Mouse (Mus musculus) heart, embryonic 16.5 days (tissue): ENCODE data around the gene Slc22a17. TPM values are rescaled to one million over a fixed set of nuclear protein-coding genes. Genes with fewer than 3 reads are reported as not detected.

Experiments
- ATAC-seq: fragments of 200-750 bp; cut with Nextera tagmentation; replicated peaks from 2 replicates; pipeline ENCODE4 v1.8.0; 2017; ENCODE audit warnings: moderate number of reproducible peaks; ENCODE audit not compliant: insufficient read depth, low FRiP score; ENCODE audit errors: extremely low read depth
- H3K27ac ChIP-seq: fragments of 300-500 bp; sonication (generic); 2 replicates; pipeline ENCODE4 v1.5.1; 2014; ENCODE audit warnings: mild to moderate bottlenecking, low read length, control low read depth, moderate library complexity
- H3K27me3 ChIP-seq: fragments of 300-500 bp; sonication (generic); 2 replicates; pipeline ENCODE4 v1.6.1; 2014; ENCODE audit warnings: low read length, mixed read lengths; ENCODE audit not compliant: control insufficient read depth, insufficient read depth
- H3K36me3 ChIP-seq: fragments of 300-500 bp; sonication (generic); 2 replicates; pipeline ENCODE4 v1.6.1; 2014; ENCODE audit not compliant: control insufficient read depth, insufficient read depth
- H3K4me1 ChIP-seq: fragments of 300-500 bp; sonication (generic); 2 replicates; pipeline ENCODE4 v1.6.1; 2014; ENCODE audit warnings: low read length, mixed read lengths; ENCODE audit not compliant: control insufficient read depth, insufficient read depth
- H3K4me2 ChIP-seq: fragments of 300-500 bp; sonication (generic); 2 replicates; pipeline ENCODE4 v1.6.1; 2014; ENCODE audit warnings: low read depth, mild to moderate bottlenecking, control low read depth, low read length
- H3K4me3 ChIP-seq: fragments of 300-500 bp; sonication (generic); 2 replicates; pipeline ENCODE4 v1.5.1; 2014; ENCODE audit warnings: mild to moderate bottlenecking, control low read depth, low read length
- H3K9ac ChIP-seq: fragments of 300-500 bp; sonication (generic); 2 replicates; pipeline ENCODE4 v1.6.1; 2014; ENCODE audit warnings: low read length, control low read depth
- H3K9me3 ChIP-seq: fragments of 300-500 bp; sonication (generic); replicated peaks from 2 replicates; pipeline ENCODE4 v1.6.1; 2016; ENCODE audit warnings: low read length; ENCODE audit not compliant: control insufficient read depth
- WGBS: fragments of 180-500 bp; shearing (Covaris S2); extraction: QIAGEN DNeasy Blood & Tissue Kit; methylation state at CpG from one replicate; pipeline ENCODE4 v1.1.7; 2014; 5-methylcytosine and 5-hydroxymethylcytosine counted together
- microRNA counts: library from miRNA; unstranded; fragments of <30 nt; microRNA quantifications from one replicate; lab custom pipeline; 2016
- microRNA-seq: library from miRNA; unstranded; fragments of <30 nt; microRNA quantifications from one replicate; pipeline ENCODE4, GENCODE M21; 2017
- polyA plus RNA-seq: library from polyadenylated mRNA; unstranded; fragments of >200 nt; fragmentation: Nextera tagmentation; extraction: Ambion mirVana; gene quantifications from 2 replicates; pipeline ENCODE4 v1.2.1, GENCODE M21; 2015

The Slc22a17 gene
- polyA plus RNA-seq, 1 experiment from 2014 or later: 27.2 TPM

GRCm38 (mm10) chr14:54863501-54864312, 49.2 kb downstream of the Slc22a17 start:
- Histone ChIP-seq H3K4me1 (peaks cover 3% of the 10 kb centered on the region), H3K36me3 (no peaks in the 10 kb centered on the region), H3K4me3 (peak overlapping the region; percentile 93), H3K27ac (peak overlapping the region; percentile 79), H3K4me2 (peak overlapping the region; percentile 87), H3K27me3 (no peaks in the 10 kb centered on the region), H3K9me3 (0 out of 2 replicates have a peak, but pooled peaks cover 2% of the 10 kb centered on the region), H3K9ac (peak overlapping the region; percentile 95)
- under 1% methylated on average over 55 of the region's 56 CpGs for WGBS
- ATAC-seq: peak; percentile 100

GRCm38 (mm10) chr14:54860511-54860910, 52.4 kb downstream of the Slc22a17 start:
- no peak overlapping the region for H3K27ac ChIP-seq
- H3K4me2 ChIP-seq: no peak overlapping the region
- no peaks in the 10 kb centered on the region for H3K9me3 ChIP-seq
- H3K36me3 ChIP-seq: peaks cover 3% of the 10 kb centered on the region; the same call in 1 of the 2 replicates
- WGBS: 39% methylated on average over 2 of the region's 2 CpGs
- peaks cover 3% of the 10 kb centered on the region for H3K4me1 ChIP-seq
- no peak overlapping the region for H3K4me3 ChIP-seq
- H3K9ac ChIP-seq: no peak overlapping the region
- no peak for ATAC-seq
- no peaks in the 10 kb centered on the region for H3K27me3 ChIP-seq

DNA sequence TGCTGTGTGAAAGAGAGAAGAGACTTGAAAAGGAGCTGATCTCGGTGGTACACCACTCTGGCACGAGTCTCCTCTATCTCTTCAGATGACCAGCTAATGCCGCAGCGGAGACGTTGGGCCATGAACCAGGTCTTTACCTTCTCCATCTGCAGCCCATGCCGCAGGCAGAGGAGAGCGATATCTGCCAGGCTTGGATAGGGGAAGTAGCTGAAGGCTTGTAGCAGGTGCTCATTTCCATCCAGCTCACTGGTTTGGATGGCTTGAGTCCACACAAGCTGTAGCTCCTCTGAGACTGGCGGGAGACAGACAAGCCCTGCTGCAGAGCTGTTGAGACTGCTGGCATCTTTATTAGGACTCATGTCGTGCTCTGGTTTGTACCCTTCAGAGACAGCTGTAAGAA, 55.0 kb downstream of the Slc22a17 start:
- peaks cover 3% of the 10 kb centered on the region; the same call in 1 of the 2 replicates for H3K36me3 ChIP-seq
- H3K4me2 ChIP-seq: no peak overlapping the region
- no peak for ATAC-seq
- no peaks in the 10 kb centered on the region for H3K9me3 ChIP-seq
- H3K9ac ChIP-seq: no peak overlapping the region
- no peaks in the 10 kb centered on the region for H3K4me1 ChIP-seq
- no peak overlapping the region for H3K27ac ChIP-seq
- WGBS: 79% methylated on average over 9 of the region's 9 CpGs
- no peaks in the 10 kb centered on the region for H3K27me3 ChIP-seq
- no peak overlapping the region for H3K4me3 ChIP-seq

GRCm38 (mm10) chr14:54856703-54857102, 56.2 kb downstream of the Slc22a17 start:
- Histone ChIP-seq H3K4me3 (no peak overlapping the region), H3K9ac (no peak overlapping the region), H3K9me3 (no peaks in the 10 kb centered on the region), H3K27ac (no peak overlapping the region), H3K4me1 (no peaks in the 10 kb centered on the region), H3K4me2 (no peak overlapping the region), H3K27me3 (no peaks in the 10 kb centered on the region), H3K36me3 (peaks cover 3% of the 10 kb centered on the region; the same call in 1 of the 2 replicates)
- ATAC-seq: no peak
- 77% methylated on average over 7 of the region's 7 CpGs for WGBS

MicroRNAs encoded within 50 kb of the gene (microRNA counts, 519-probe panel; counts per million panel counts)
- microRNA mmu-miR-208a (lab: Ali Mortazavi, UCI): 4,465 counts per million, percentile 98 among the panel's probes with 10 or more counts

Small RNA genes lying within 50 kb of the gene (microRNA-seq; reads per million reads assigned to microRNA genes)
- 7,664 reads per million, percentile 95 among the genes with 10 or more reads in this experiment for gene Mir208a

Other genes with a start within 250 kb of the Slc22a17 start
- 42.8 and 49.8 TPM in 2 replicates for gene 1700123O20Rik, start 226.9 kb downstream of the Slc22a17 start, polyA plus RNA-seq
- gene Acin1, start 226.2 kb downstream of the Slc22a17 start, polyA plus RNA-seq: 69.1 and 73.5 TPM in 2 replicates
- 0.17 and 0.18 TPM in 2 replicates for gene Gm29776, start 214.3 kb downstream of the Slc22a17 start, polyA plus RNA-seq
- not detected in 2 replicates for gene Cebpe, start 201.0 kb downstream of the Slc22a17 start, polyA plus RNA-seq
- 3.2 and 4.0 TPM in 2 replicates for gene Slc7a8, start 131.2 kb downstream of the Slc22a17 start, polyA plus RNA-seq
- gene Rnf212b, start 99.0 kb downstream of the Slc22a17 start, polyA plus RNA-seq: not detected in 2 replicates
- 4.9 and 6.4 TPM in 2 replicates for gene Homez, start 42.2 kb downstream of the Slc22a17 start, polyA plus RNA-seq
- gene Ppp1r3e, start 35.6 kb downstream of the Slc22a17 start, polyA plus RNA-seq: 0.59 and 1.4 TPM in 2 replicates
- 3.3 and 4.3 TPM in 2 replicates for gene Bcl2l2, start 29.8 kb downstream of the Slc22a17 start, polyA plus RNA-seq
- gene Gm20521, start 29.7 kb downstream of the Slc22a17 start, polyA plus RNA-seq: not detected in 2 replicates
- gene Pabpn1, start 20.6 kb downstream of the Slc22a17 start, polyA plus RNA-seq: 61.9 and 68.4 TPM in 2 replicates
- gene Efs, start 13.0 kb upstream of the Slc22a17 start, polyA plus RNA-seq: 13.4 and 14.4 TPM in 2 replicates
- not detected in 2 replicates for gene Il25, start 19.6 kb upstream of the Slc22a17 start, polyA plus RNA-seq
- 0.86 and 1.3 TPM in 2 replicates for gene Cmtm5, start 23.1 kb upstream of the Slc22a17 start, polyA plus RNA-seq
- 2,302 and 2,585 TPM in 2 replicates for gene Myh6, start 53.8 kb upstream of the Slc22a17 start, polyA plus RNA-seq
- gene Gm17428, start 63.8 kb upstream of the Slc22a17 start, polyA plus RNA-seq: not detected in 2 replicates
- 6,075 and 6,619 TPM in 2 replicates for gene Myh7, start 81.5 kb upstream of the Slc22a17 start, polyA plus RNA-seq
- gene Ngdn, start 102.3 kb upstream of the Slc22a17 start, polyA plus RNA-seq: 63.3 and 68.1 TPM in 2 replicates
- gene Zfhx2, start 179.2 kb upstream of the Slc22a17 start, polyA plus RNA-seq: 2.5 and 3.0 TPM in 2 replicates
- gene Thtpa, start 181.7 kb upstream of the Slc22a17 start, polyA plus RNA-seq: 16.1 and 16.9 TPM in 2 replicates
- gene Ap1g2, start 193.5 kb upstream of the Slc22a17 start, polyA plus RNA-seq: 10.4 and 14.2 TPM in 2 replicates
- 0.09 and 0.25 TPM in 2 replicates for gene Jph4, start 203.8 kb upstream of the Slc22a17 start, polyA plus RNA-seq